In genomic region chr1:46914349-46914748, GRCm38 (mm10) we compare ENCODE assay signal across 13 mouse cellular contexts. TPM values are rescaled to one million over a fixed set of nuclear protein-coding genes. Genes with fewer than 3 reads are reported as not detected.
DNase-seq lines count a peak whose midpoint lies in the region; ATAC-seq and TF ChIP-seq lines count a peak whose summit lies in the region.
"Had no signal": no experiment of that assay in that cellular context is flagged by ENCODE, and none has a peak within 500 bp of the region (broad histone marks: within the 10 kb centered on the region; RNA-seq: fewer than 3 reads in every experiment).

No protein-coding gene starts in this region.

- peaks cover 3% of the 10 kb centered on the region; the same call in 1 of the 2 replicates for H3K9me3 ChIP-seq in intestine, postnatal 0 days (ENCODE audit: control insufficient read depth)
- no peaks in the 10 kb centered on the region for H3K9me3 ChIP-seq in intestine, embryonic 15.5 days
- H3K9me3 ChIP-seq in MEL (replicated peaks; ENCODE audit: insufficient read depth, low read length), result no peaks in the 10 kb centered on the region
- H3K9me3 ChIP-seq in liver, postnatal 0 days (ENCODE audit: low read length), result no peaks in the 10 kb centered on the region
- H3K9me3 ChIP-seq: embryonic facial prominence, embryonic 10.5 days; forebrain, embryonic 15.5 days; heart, embryonic 15.5 days; neural tube, embryonic 12.5 days had no signal

- WGBS in intestine, postnatal 0 days, result 57% methylated on average over 1 of the region's 1 CpGs
- 52% methylated on average over 1 of the region's 1 CpGs for WGBS in intestine, embryonic 15.5 days
- 42% methylated on average over 1 of the region's 1 CpGs for WGBS in liver, postnatal 0 days (ENCODE audit: insufficient replicate concordance)

- no peak overlapping the region for H3K4me2 ChIP-seq in intestine, postnatal 0 days (replicated peaks; ENCODE audit: low read depth)
- no peak overlapping the region for H3K4me2 ChIP-seq in intestine, embryonic 15.5 days (replicated peaks)
- H3K4me2 ChIP-seq in liver, postnatal 0 days (ENCODE audit: low read depth, low read length), result no peak overlapping the region
- H3K4me2 ChIP-seq: forebrain, embryonic 15.5 days; heart, embryonic 15.5 days; neural tube, embryonic 12.5 days had no signal

- ATAC-seq in intestine, postnatal 0 days, result no peak
- no peak for ATAC-seq in intestine, embryonic 15.5 days
- no peak for ATAC-seq in liver, postnatal 0 days
- ATAC-seq in cerebellum, adult (ENCODE audit: insufficient number of reproducible peaks, low FRiP score, low TSS enrichment), result no peak
- ATAC-seq: forebrain, embryonic 15.5 days had no signal

- TF ChIP-seq RAD21 in MEL (IDR thresholded peaks at IDR 0.05; ENCODE audit: low read depth, low read length), result no peak; the same call in 1 of the 2 replicates

- H3K36me3 ChIP-seq in intestine, postnatal 0 days (ENCODE audit: control insufficient read depth, insufficient read depth), result no peaks in the 10 kb centered on the region
- no peaks in the 10 kb centered on the region for H3K36me3 ChIP-seq in intestine, embryonic 15.5 days
- no peaks in the 10 kb centered on the region for H3K36me3 ChIP-seq in MEL (ENCODE audit: control insufficient read depth in 1 of 2, insufficient read depth in 2 of 2, low read length in 2 of 2)
- H3K36me3 ChIP-seq in liver, postnatal 0 days (replicated peaks; ENCODE audit: insufficient read depth, low read length), result no peaks in the 10 kb centered on the region
- H3K36me3 ChIP-seq: embryonic facial prominence, embryonic 10.5 days; forebrain, embryonic 15.5 days; heart, embryonic 15.5 days; neural tube, embryonic 12.5 days had no signal

- no peak overlapping the region for H3K4me3 ChIP-seq in intestine, postnatal 0 days (ENCODE audit: low read depth, low read length)
- no peak overlapping the region for H3K4me3 ChIP-seq in intestine, embryonic 15.5 days (replicated peaks)
- no peak overlapping the region for H3K4me3 ChIP-seq in MEL (ENCODE audit: control insufficient read depth in 1 of 2, insufficient read depth in 1 of 2, low read depth in 2 of 2, low read length in 2 of 2)
- no peak overlapping the region for H3K4me3 ChIP-seq in liver, postnatal 0 days (ENCODE audit: low read depth, low read length)
- H3K4me3 ChIP-seq: embryonic facial prominence, embryonic 10.5 days; forebrain, embryonic 15.5 days; heart, embryonic 15.5 days; neural tube, embryonic 12.5 days had no signal

- TF ChIP-seq CTCF in intestine, postnatal 0 days (IDR thresholded peaks at IDR 0.05; ENCODE audit: low read depth), result peak; percentile 18; the same call in 1 of the 2 replicates
- TF ChIP-seq CTCF in MEL (IDR thresholded peaks at IDR 0.05 in 2 of 3, conservative IDR thresholded peaks at IDR 0.05 in 1 of 3; ENCODE audit: control insufficient read depth in 1 of 3, insufficient read depth in 1 of 3, low read depth in 2 of 3, low read length in 3 of 3, poor library complexity in 1 of 3, severe bottlenecking in 1 of 3), result peak in 2 of 3 experiments; percentile 38 to 51; a peak in 5 of 6 replicates
- TF ChIP-seq CTCF in liver, postnatal 0 days (IDR thresholded peaks at IDR 0.05; ENCODE audit: low read depth), result peak; percentile 45

- H3K79me2 ChIP-seq in MEL (ENCODE audit: control insufficient read depth, insufficient read depth, low read length, poor library complexity), result no peaks in the 10 kb centered on the region

- DNase-seq in A20 (ENCODE audit: low read depth, low spot score) (peak; percentile 60), MEL (ENCODE audit: low read depth, low spot score) (peak; percentile 41)
- no peak for DNase-seq in liver, postnatal 0 days
- no peak for DNase-seq in kidney, adult 8-10 months
- DNase-seq in frontal cortex, postnatal 10 days (ENCODE audit: low spot score in 2 of 2), result no peak
- DNase-seq: right cerebral cortex, postnatal 25 days had no signal

- H3K9ac ChIP-seq in intestine, postnatal 0 days (ENCODE audit: low read depth, low read length), result no peak overlapping the region
- no peak overlapping the region for H3K9ac ChIP-seq in intestine, embryonic 15.5 days
- no peak overlapping the region for H3K9ac ChIP-seq in MEL (ENCODE audit: control insufficient read depth, low read depth, low read length, poor library complexity, severe bottlenecking)
- no peak overlapping the region for H3K9ac ChIP-seq in liver, postnatal 0 days (replicated peaks)
- H3K9ac ChIP-seq: forebrain, embryonic 15.5 days; heart, embryonic 15.5 days; neural tube, embryonic 12.5 days had no signal

- no peaks in the 10 kb centered on the region for H3K27me3 ChIP-seq in intestine, postnatal 0 days (replicated peaks; ENCODE audit: control insufficient read depth, insufficient read depth, low read length)
- H3K27me3 ChIP-seq in intestine, embryonic 15.5 days (replicated peaks), result no peaks in the 10 kb centered on the region
- no peaks in the 10 kb centered on the region for H3K27me3 ChIP-seq in MEL (ENCODE audit: control insufficient read depth in 1 of 2, insufficient read depth in 2 of 2, low read length in 2 of 2)
- no peaks in the 10 kb centered on the region for H3K27me3 ChIP-seq in liver, postnatal 0 days (ENCODE audit: insufficient read depth, low read length)
- H3K27me3 ChIP-seq: forebrain, embryonic 15.5 days; heart, embryonic 15.5 days; neural tube, embryonic 12.5 days had no signal

- no peak overlapping the region for H3K27ac ChIP-seq in intestine, postnatal 0 days (ENCODE audit: low read depth, low read length)
- H3K27ac ChIP-seq in intestine, embryonic 15.5 days, result no peak overlapping the region
- H3K27ac ChIP-seq in MEL (ENCODE audit: control insufficient read depth, low read depth, low read length), result no peak overlapping the region
- no peak overlapping the region for H3K27ac ChIP-seq in liver, postnatal 0 days (ENCODE audit: low read depth)
- H3K27ac ChIP-seq: embryonic facial prominence, embryonic 10.5 days; forebrain, embryonic 15.5 days; heart, embryonic 15.5 days; neural tube, embryonic 12.5 days had no signal

- no peaks in the 10 kb centered on the region for H3K4me1 ChIP-seq in intestine, postnatal 0 days (replicated peaks; ENCODE audit: control insufficient read depth, insufficient read depth, low read length)
- no peaks in the 10 kb centered on the region for H3K4me1 ChIP-seq in intestine, embryonic 15.5 days (replicated peaks)
- no peaks in the 10 kb centered on the region for H3K4me1 ChIP-seq in MEL (ENCODE audit: control insufficient read depth in 1 of 2, insufficient read depth in 2 of 2, low read length in 2 of 2)
- H3K4me1 ChIP-seq in liver, postnatal 0 days (ENCODE audit: insufficient read depth), result no peaks in the 10 kb centered on the region
- H3K4me1 ChIP-seq: embryonic facial prominence, embryonic 10.5 days; forebrain, embryonic 15.5 days; heart, embryonic 15.5 days; neural tube, embryonic 12.5 days had no signal

- no peak for TF ChIP-seq EP300 in MEL (IDR thresholded peaks at IDR 0.05; ENCODE audit: low read depth in 1 of 2, low read length in 2 of 2)
- TF ChIP-seq EP300 in liver, postnatal 0 days (IDR thresholded peaks at IDR 0.05; ENCODE audit: low read depth), result no peak

- TF ChIP-seq POLR2A in MEL (IDR thresholded peaks at IDR 0.05; ENCODE audit: control insufficient read depth in 1 of 2, insufficient read depth in 1 of 2, low read depth in 1 of 2, low read length in 2 of 2, poor library complexity in 1 of 2), result no peak

TF ChIP-seq in MEL, 35 proteins besides CTCF, POLR2A, EP300 and RAD21:
- TF ChIP-seq USF2 (IDR thresholded peaks at IDR 0.05; ENCODE audit: borderline replicate concordance in 1 of 2, insufficient read depth in 1 of 2, low read depth in 1 of 2, low read length in 2 of 2) (no peak), TCF12 (IDR thresholded peaks at IDR 0.05; ENCODE audit: low read depth, low read length) (no peak), CHD1 (IDR thresholded peaks at IDR 0.05; ENCODE audit: low read depth, low read length) (no peak), RCOR1 (IDR thresholded peaks at IDR 0.05; ENCODE audit: low read depth, low read length) (no peak), HCFC1 (IDR thresholded peaks at IDR 0.05; ENCODE audit: low read depth, low read length) (no peak), ZMIZ1 (IDR thresholded peaks at IDR 0.05; ENCODE audit: low read depth, low read length) (no peak), SMC3 (IDR thresholded peaks at IDR 0.05; ENCODE audit: low read depth, low read length) (peak; percentile 28; the same call in 1 of the 2 replicates)

RNA-seq across cellular contexts. Expression of gene Slc39a10, which starts 21.7 kb away (rescaled TPM):
- 5.0 and 5.8 TPM in 2 replicates for polyA plus RNA-seq in intestine, postnatal 0 days (2015; fragmentation: Nextera tagmentation; extraction: Ambion mirVana)
- polyA plus RNA-seq in intestine, embryonic 15.5 days (2015; fragmentation: Nextera tagmentation; extraction: Ambion mirVana), result 21.1 and 28.8 TPM in 2 replicates
- total RNA-seq in MEL (2012; rRNA removed), result 14.9 and 15.2 TPM in 2 replicates
- 10 to 100 TPM in 1 of 2 experiments, not detected in 1; 17.7 TPM for polyA plus RNA-seq in MEL (2012; ENCODE audit: insufficient read depth in 1 of 2, insufficient read length in 2 of 2, low read depth in 1 of 2, low replicate concordance in 2 of 2, missing spikeins in 1 of 2)
- 1.4 and 2.4 TPM in 2 replicates for polyA plus RNA-seq in liver, postnatal 0 days (2015; fragmentation: Nextera tagmentation; extraction: Ambion mirVana)

Comparison
In these comparisons a context has a peak if more than half of its experiments do, and no peak if none do; other contexts are left out.
1. DNase-seq: peak in A20 (single experiment) and MEL (single experiment); none in liver, postnatal 0 days (single experiment), kidney, adult 8-10 months (0 of 2) and frontal cortex, postnatal 10 days (0 of 2).
2. Peak in every context shown above with its lines, with median percentiles within 50 percentile points of each other: CTCF ChIP-seq.